ENCODE assay signal across 23 mouse cellular contexts in genomic region chr16:57101174-57101573, GRCm38 (mm10). TPM values are rescaled to one million over a fixed set of nuclear protein-coding genes. Genes with fewer than 3 reads are reported as not detected.
A peak's percentile ranks its signal among the peaks of the same experiment; 100 is the strongest.
DNase-seq lines count a peak whose midpoint lies in the region; ATAC-seq and TF ChIP-seq lines count a peak whose summit lies in the region.
"Had no signal": no experiment of that assay in that cellular context is flagged by ENCODE, and none has a peak within 500 bp of the region (broad histone marks: within the 10 kb centered on the region; RNA-seq: fewer than 3 reads in every experiment).

No protein-coding gene starts in this region.

- H3K36me3 ChIP-seq in kidney, adult 2 months (ENCODE audit: control insufficient read depth, insufficient read depth, low read length) = no peaks in the 10 kb centered on the region
- H3K36me3 ChIP-seq in kidney, embryonic 14.5 days (ENCODE audit: control insufficient read depth, insufficient read depth, low read length) = no peaks in the 10 kb centered on the region
- no peaks in the 10 kb centered on the region for H3K36me3 ChIP-seq in intestine, embryonic 14.5 days (ENCODE audit: control insufficient read depth, insufficient read depth, low read length)
- H3K36me3 ChIP-seq in intestine, postnatal 0 days (ENCODE audit: control insufficient read depth, insufficient read depth) = no peaks in the 10 kb centered on the region
- H3K36me3 ChIP-seq: embryonic facial prominence, embryonic 10.5 days; heart, embryonic 13.5 days had no signal

- no peak for ATAC-seq in kidney, embryonic 14.5 days (ENCODE audit: low FRiP score, low TSS enrichment)
- 0 out of 2 replicates have a peak, but pooled peaks have one; percentile 45 for ATAC-seq in intestine, embryonic 14.5 days (replicated peaks; ENCODE audit: low FRiP score, low TSS enrichment, low read depth)
- ATAC-seq in intestine, postnatal 0 days = peak; percentile 88
- ATAC-seq in monocyte, adult 5-6 weeks (replicated peaks; ENCODE audit: insufficient number of reproducible peaks, low FRiP score, low TSS enrichment, poor library complexity, severe bottlenecking) = no peak
- ATAC-seq: activated CD4-positive, CD25-positive, alpha-beta regulatory T cell, adult 4 months; forebrain, embryonic 13.5 days; Patski had no signal

- no peak overlapping the region for H3K4me3 ChIP-seq in kidney, adult 2 months (ENCODE audit: insufficient read depth, low read depth, low read length)
- H3K4me3 ChIP-seq in kidney, embryonic 14.5 days (ENCODE audit: low read length) = no peak overlapping the region
- no peak overlapping the region for H3K4me3 ChIP-seq in intestine, embryonic 14.5 days (ENCODE audit: low read depth, low read length)
- no peak overlapping the region for H3K4me3 ChIP-seq in intestine, postnatal 0 days (ENCODE audit: low read depth, low read length)
- H3K4me3 ChIP-seq: embryonic facial prominence, embryonic 10.5 days; forebrain, embryonic 13.5 days; gastrocnemius, adult 2 months; heart, embryonic 13.5 days had no signal

- no peak for TF ChIP-seq CTCF in kidney, adult 2 months (conservative IDR thresholded peaks at IDR 0.05; ENCODE audit: insufficient read depth, insufficient read length, low read depth, low read length)
- no peak for TF ChIP-seq CTCF in intestine, postnatal 0 days (IDR thresholded peaks at IDR 0.05; ENCODE audit: low read depth)

- no peak overlapping the region for H3K4me2 ChIP-seq in kidney, embryonic 14.5 days (replicated peaks; ENCODE audit: low read depth, low read length)
- H3K4me2 ChIP-seq in intestine, embryonic 14.5 days (ENCODE audit: low read length) = no peak overlapping the region
- H3K4me2 ChIP-seq in intestine, postnatal 0 days (replicated peaks; ENCODE audit: low read depth) = no peak overlapping the region
- H3K4me2 ChIP-seq: forebrain, embryonic 13.5 days; heart, embryonic 13.5 days had no signal

- DNase-seq in kidney, adult 2 months = peak; percentile 88
- DNase-seq in intestine, embryonic 14.5 days (ENCODE audit: low spot score) = no peak
- peak; percentile 40 for DNase-seq in yolk sac, embryonic 10.5 days (ENCODE audit: low spot score)
- DNase-seq in ovary, postnatal 36 days (ENCODE audit: low spot score) = no peak
- DNase-seq: adrenal gland, adult 2 months; adrenal gland, postnatal 25 days; cerebellum, adult 2 months; cerebellum, postnatal 10 days; forebrain, postnatal 0 days; gastrocnemius, adult 2 months; gastrocnemius, postnatal 36 days; heart, adult 11 months; heart, postnatal 36 days had no signal

- no peaks in the 10 kb centered on the region for H3K27me3 ChIP-seq in kidney, adult 2 months (replicated peaks; ENCODE audit: control insufficient read depth, insufficient read depth, low read length)
- H3K27me3 ChIP-seq in kidney, embryonic 14.5 days (ENCODE audit: control insufficient read depth, insufficient read depth, low read length) = no peaks in the 10 kb centered on the region
- H3K27me3 ChIP-seq in intestine, embryonic 14.5 days (replicated peaks; ENCODE audit: control insufficient read depth, insufficient read depth, low read length) = no peaks in the 10 kb centered on the region
- no peaks in the 10 kb centered on the region for H3K27me3 ChIP-seq in intestine, postnatal 0 days (replicated peaks; ENCODE audit: control insufficient read depth, insufficient read depth, low read length)
- H3K27me3 ChIP-seq: CH12.LX; forebrain, embryonic 13.5 days; heart, embryonic 13.5 days had no signal

- H3K27ac ChIP-seq in kidney, adult 2 months (ENCODE audit: insufficient read depth, low read depth, low read length) = 0 out of 2 replicates have a peak overlapping the region, but pooled peaks have one; percentile 5
- no peak overlapping the region for H3K27ac ChIP-seq in kidney, embryonic 14.5 days (ENCODE audit: low read depth, low read length)
- no peak overlapping the region for H3K27ac ChIP-seq in intestine, embryonic 14.5 days (ENCODE audit: low read depth)
- peak overlapping the region; percentile 78 for H3K27ac ChIP-seq in intestine, postnatal 0 days (ENCODE audit: low read depth, low read length)
- H3K27ac ChIP-seq: embryonic facial prominence, embryonic 10.5 days; forebrain, embryonic 13.5 days; gastrocnemius, adult 2 months; heart, embryonic 13.5 days had no signal

- H3K4me1 ChIP-seq in kidney, adult 2 months (ENCODE audit: control insufficient read depth, insufficient read depth, low read length) = peaks cover 7% of the 10 kb centered on the region
- H3K4me1 ChIP-seq in kidney, embryonic 14.5 days (ENCODE audit: control insufficient read depth, insufficient read depth, low read length) = no peaks in the 10 kb centered on the region
- H3K4me1 ChIP-seq in intestine, embryonic 14.5 days (replicated peaks; ENCODE audit: control insufficient read depth, insufficient read depth, low read length) = no peaks in the 10 kb centered on the region
- no peaks in the 10 kb centered on the region; the same call in none of the 2 replicates for H3K4me1 ChIP-seq in intestine, postnatal 0 days (replicated peaks; ENCODE audit: control insufficient read depth, insufficient read depth, low read length)
- H3K4me1 ChIP-seq: embryonic facial prominence, embryonic 10.5 days; forebrain, embryonic 13.5 days; heart, embryonic 13.5 days had no signal

- H3K9ac ChIP-seq in kidney, embryonic 14.5 days (ENCODE audit: low read depth, low read length) = no peak overlapping the region
- H3K9ac ChIP-seq in intestine, embryonic 14.5 days (ENCODE audit: low read length) = no peak overlapping the region
- no peak overlapping the region for H3K9ac ChIP-seq in intestine, postnatal 0 days (ENCODE audit: low read depth, low read length)
- H3K9ac ChIP-seq: forebrain, embryonic 13.5 days; forebrain, postnatal 0 days; heart, embryonic 13.5 days had no signal

- H3K9me3 ChIP-seq in kidney, embryonic 14.5 days (ENCODE audit: control insufficient read depth, low read length) = no peaks in the 10 kb centered on the region
- no peaks in the 10 kb centered on the region for H3K9me3 ChIP-seq in intestine, embryonic 14.5 days (ENCODE audit: control insufficient read depth, low read length)
- no peaks in the 10 kb centered on the region for H3K9me3 ChIP-seq in intestine, postnatal 0 days (ENCODE audit: control insufficient read depth)
- H3K9me3 ChIP-seq: embryonic facial prominence, embryonic 10.5 days; forebrain, embryonic 13.5 days; heart, embryonic 13.5 days had no signal

- WGBS in kidney, adult 2 months = 63% methylated on average over 1 of the region's 1 CpGs
- 79% methylated on average over 1 of the region's 1 CpGs for WGBS in kidney, embryonic 14.5 days
- 74% methylated on average over 1 of the region's 1 CpGs for WGBS in intestine, embryonic 14.5 days
- WGBS in intestine, postnatal 0 days = 27% methylated on average over 1 of the region's 1 CpGs

- TF ChIP-seq POLR2A in kidney, adult 2 months (IDR thresholded peaks at IDR 0.05; ENCODE audit: low read depth, low read length) = no peak

RNA-seq across cellular contexts. Expression of gene Tomm70a, which starts 20.3 kb away (rescaled TPM):
- 10.6 and 12.5 TPM in 2 replicates for polyA plus RNA-seq in kidney, adult 2 months (2012; rRNA removed)
- polyA plus RNA-seq in kidney, embryonic 14.5 days (2014; fragmentation: Nextera tagmentation; extraction: Ambion mirVana) = 47.0 and 63.7 TPM in 2 replicates
- 58.5 and 61.4 TPM in 2 replicates for polyA plus RNA-seq in intestine, embryonic 14.5 days (2014; fragmentation: Nextera tagmentation; extraction: Ambion mirVana)
- 33.1 and 33.3 TPM in 2 replicates for polyA plus RNA-seq in intestine, postnatal 0 days (2015; fragmentation: Nextera tagmentation; extraction: Ambion mirVana)
- 24.2 to 32.7 TPM (median 28.3 TPM) in 3 replicates for total RNA-seq in monocyte, adult 5-6 weeks (2017)

RNA-seq across cellular contexts. Expression of gene Tmem45a2, which starts 30.0 kb away (rescaled TPM):
- polyA plus RNA-seq in kidney, adult 2 months (2012; rRNA removed) = not detected in 2 replicates
- 0.19 TPM in 1 of 2 replicates, not detected in the other for polyA plus RNA-seq in kidney, embryonic 14.5 days (2014; fragmentation: Nextera tagmentation; extraction: Ambion mirVana)
- polyA plus RNA-seq in intestine, embryonic 14.5 days (2014; fragmentation: Nextera tagmentation; extraction: Ambion mirVana) = 0.08 TPM in 1 of 2 replicates, not detected in the other
- polyA plus RNA-seq in intestine, postnatal 0 days (2015; fragmentation: Nextera tagmentation; extraction: Ambion mirVana) = 0.18 and 0.30 TPM in 2 replicates
- total RNA-seq in monocyte, adult 5-6 weeks (2017) = not detected in 3 replicates
- total RNA-seq: adrenal gland, adult 2 months; adrenal gland, postnatal 25 days; CH12.LX; gastrocnemius, adult 2 months; gastrocnemius, postnatal 36 days; heart, postnatal 36 days had no signal
- polyA plus RNA-seq: adrenal gland, adult 2 months; embryonic facial prominence, embryonic 10.5 days; forebrain, embryonic 13.5 days; forebrain, postnatal 0 days; hindbrain, embryonic 11.5 days; Patski had no signal

Comparison
In these comparisons a context has a peak if more than half of its experiments do, and no peak if none do; other contexts are left out.
1. H3K27ac ChIP-seq: peak in kidney, adult 2 months (single experiment) and intestine, postnatal 0 days (single experiment); none in kidney, embryonic 14.5 days (single experiment) and intestine, embryonic 14.5 days (single experiment).
2. DNase-seq: peak in kidney, adult 2 months (single experiment) and yolk sac, embryonic 10.5 days (single experiment); none in intestine, embryonic 14.5 days (single experiment) and ovary, postnatal 36 days (single experiment).
3. ATAC-seq: peak in intestine, embryonic 14.5 days (single experiment) and intestine, postnatal 0 days (single experiment); none in kidney, embryonic 14.5 days (single experiment) and monocyte, adult 5-6 weeks (single experiment).